Mouse (Mus musculus) cerebellum, postnatal 10 days (tissue): ENCODE results near the gene Gm5129.
"Not testable (repeated sequence)": the region's sequence is repeated elsewhere in the genome, so short reads cannot be mapped to it uniquely, and the experiment has no call there.

Experiments
- DNase-seq, 2 experiments: peaks; one replicate each; pipeline ENCODE4 v3.0.0; 2021; ENCODE audit warnings: mixed read lengths in 2 of 2

The Gm5129 gene

GRCm38 (mm10) chr5:29735557-29736061 is at the start of gene Gm5129, which contains the start of gene Dnajb6:
Gene Gm5129 (minus strand): TSS chr5:29735936.
Gene Dnajb6 (plus strand): TSS chr5:29735688.
- peak; percentile 99 for DNase-seq

GRCm38 (mm10) chr5:29784906-29785305 is 49.2 kb upstream of the Gm5129 start:
- not testable (repeated sequence) for DNase-seq

GRCm38 (mm10) chr5:29782261-29782660 is 46.5 kb upstream of the Gm5129 start:
- peak; percentile 38 to 43 for DNase-seq

GRCm38 (mm10) chr5:29779733-29780132 is 44.0 kb upstream of the Gm5129 start:
- not testable (repeated sequence) for DNase-seq

- DNase-seq, result peak; percentile 21 to 28
Observed at GRCm38 (mm10) chr5:29778029-29778428, 42.3 kb upstream of the Gm5129 start.

GRCm38 (mm10) chr5:29775437-29775836 is 39.7 kb upstream of the Gm5129 start:
- peak; percentile 42 to 44 for DNase-seq

GRCm38 (mm10) chr5:29773460-29774150 is 37.9 kb upstream of the Gm5129 start:
- DNase-seq, result peak; percentile 67 to 77

- peak; percentile 85 to 89 for DNase-seq
Observed at GRCm38 (mm10) chr5:29772651-29773330, 37.1 kb upstream of the Gm5129 start.

GRCm38 (mm10) chr5:29772038-29772437 is 36.3 kb upstream of the Gm5129 start:
- DNase-seq, result no peak

GRCm38 (mm10) chr5:29770935-29771334 is 35.2 kb upstream of the Gm5129 start:
- DNase-seq, result peak; percentile 60 to 71

GRCm38 (mm10) chr5:29759318-29759717 is 23.6 kb upstream of the Gm5129 start:
- DNase-seq, result no peak

GRCm38 (mm10) chr5:29752894-29753293 is 17.2 kb upstream of the Gm5129 start:
- no peak for DNase-seq

- peak; percentile 42 to 43 for DNase-seq
Observed at GRCm38 (mm10) chr5:29751306-29751705, 15.6 kb upstream of the Gm5129 start.

GRCm38 (mm10) chr5:29747661-29748060 is 11.9 kb upstream of the Gm5129 start:
- no peak for DNase-seq

GRCm38 (mm10) chr5:29741093-29741492 is 5.4 kb upstream of the Gm5129 start:
- DNase-seq, result no peak

- no peak for DNase-seq
Observed at GRCm38 (mm10) chr5:29740651-29741050, 4.9 kb upstream of the Gm5129 start.

- DNase-seq, result no peak
Observed at GRCm38 (mm10) chr5:29738076-29738475, 2.3 kb upstream of the Gm5129 start.

GRCm38 (mm10) chr5:29737471-29737870 is 1.7 kb upstream of the Gm5129 start:
- DNase-seq, result no peak

- DNase-seq, result no peak
Observed at GRCm38 (mm10) chr5:29736942-29737341, 1.2 kb upstream of the Gm5129 start.

GRCm38 (mm10) chr5:29736073-29736900 is 551 bp upstream of the Gm5129 start:
- DNase-seq, result peak in 1 of 2 experiments; percentile 57

- DNase-seq, result peak; percentile 10 to 15
Observed at GRCm38 (mm10) chr5:29734831-29735510, 765 bp downstream of the Gm5129 start.

- DNase-seq, result not testable (repeated sequence)
Observed at GRCm38 (mm10) chr5:29726070-29726469, 9.7 kb downstream of the Gm5129 start.
